Mouse (Mus musculus) embryonic facial prominence, embryonic 13.5 days (tissue): ENCODE data around the gene Gtf2h3. TPM values are rescaled to one million over a fixed set of nuclear protein-coding genes. Genes with fewer than 3 reads are reported as not detected.
"Not testable (repeated sequence)": the region's sequence is repeated elsewhere in the genome, so short reads cannot be mapped to it uniquely, and the experiment has no call there.

Source experiments
- ATAC-seq: fragments of 200-750 bp; cut with Nextera tagmentation; 2 replicates; pipeline ENCODE4 v1.8.0; 2017; ENCODE audit warnings: low read depth; ENCODE audit not compliant: insufficient number of reproducible peaks, insufficient read depth, low FRiP score, low TSS enrichment
- H3K27ac ChIP-seq: fragments of 300-500 bp; sonication (generic); 2 replicates; pipeline ENCODE4 v1.5.1; 2015; ENCODE audit warnings: moderate library complexity, mild to moderate bottlenecking, inconsistent platforms
- H3K27me3 ChIP-seq: fragments of 300-500 bp; sonication (generic); 2 replicates; pipeline ENCODE4 v1.6.1; 2015; ENCODE audit warnings: mild to moderate bottlenecking, inconsistent platforms
- H3K36me3 ChIP-seq: fragments of 300-500 bp; sonication (generic); 2 replicates; pipeline ENCODE4 v1.6.1; 2015; ENCODE audit warnings: mild to moderate bottlenecking, inconsistent platforms
- H3K4me1 ChIP-seq: fragments of 300-500 bp; sonication (generic); 2 replicates; pipeline ENCODE4 v1.6.1; 2015; ENCODE audit warnings: inconsistent platforms
- H3K4me2 ChIP-seq: fragments of 300-500 bp; sonication (generic); 2 replicates; pipeline ENCODE4 v1.6.1; 2015; ENCODE audit warnings: moderate library complexity, mild to moderate bottlenecking, inconsistent platforms
- H3K4me3 ChIP-seq: fragments of 300-500 bp; sonication (generic); 2 replicates; pipeline ENCODE4 v1.5.1; 2015; ENCODE audit warnings: mild to moderate bottlenecking, inconsistent platforms
- H3K9ac ChIP-seq: fragments of 300-500 bp; sonication (generic); 2 replicates; pipeline ENCODE4 v1.6.1; 2015; ENCODE audit warnings: mild to moderate bottlenecking, inconsistent platforms
- H3K9me3 ChIP-seq: fragments of 300-500 bp; sonication (generic); 2 replicates; pipeline ENCODE4 v1.6.1; 2016; ENCODE audit warnings: inconsistent platforms
- WGBS: fragments of 180-500 bp; shearing (Covaris S2); methylation state at CpG from one replicate; pipeline ENCODE4 v1.1.7; 2015; ENCODE audit warnings: mixed read lengths; 5-methylcytosine and 5-hydroxymethylcytosine counted together
- polyA plus RNA-seq: library from polyadenylated mRNA; unstranded; fragments of >200 nt; fragmentation: Nextera tagmentation; extraction: Ambion mirVana; gene quantifications from 2 replicates; pipeline ENCODE4 v1.2.1, GENCODE M21; 2015

The Gtf2h3 gene
- polyA plus RNA-seq, 1 experiment from 2014 or later: 72.3 TPM

DNA sequence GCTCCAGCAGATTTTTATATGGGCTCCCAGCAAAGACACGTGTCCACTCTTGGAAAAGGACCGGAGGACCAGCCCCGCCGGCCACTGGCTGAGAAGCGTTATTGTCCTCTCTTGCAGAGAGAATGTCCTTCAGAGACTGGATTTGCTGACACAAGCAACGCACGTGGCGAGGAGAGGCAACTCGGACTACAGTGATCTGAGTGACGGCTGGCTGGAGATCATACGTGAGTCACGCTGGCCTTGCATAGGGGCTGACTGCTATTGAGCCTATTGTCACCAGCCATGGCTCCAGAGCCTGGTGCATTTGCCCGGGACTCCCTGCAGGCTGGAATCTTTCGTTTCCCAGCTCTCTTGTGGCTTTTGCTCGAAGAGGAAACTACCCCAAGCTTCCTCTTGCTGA, 44.0 kb downstream of the Gtf2h3 start:
- WGBS: 87% methylated on average over 15 of the region's 15 CpGs
- Histone ChIP-seq H3K9ac (0 out of 2 replicates have a peak overlapping the region, but pooled peaks have one; percentile 11), H3K4me3 (no peak overlapping the region), H3K27me3 (no peaks in the 10 kb centered on the region), H3K4me1 (peaks cover 2% of the 10 kb centered on the region), H3K27ac (no peak overlapping the region), H3K36me3 (peaks cover 4% of the 10 kb centered on the region; the same call in 1 of the 2 replicates), H3K4me2 (no peak overlapping the region), H3K9me3 (no peaks in the 10 kb centered on the region)
- ATAC-seq: no peak

DNA sequence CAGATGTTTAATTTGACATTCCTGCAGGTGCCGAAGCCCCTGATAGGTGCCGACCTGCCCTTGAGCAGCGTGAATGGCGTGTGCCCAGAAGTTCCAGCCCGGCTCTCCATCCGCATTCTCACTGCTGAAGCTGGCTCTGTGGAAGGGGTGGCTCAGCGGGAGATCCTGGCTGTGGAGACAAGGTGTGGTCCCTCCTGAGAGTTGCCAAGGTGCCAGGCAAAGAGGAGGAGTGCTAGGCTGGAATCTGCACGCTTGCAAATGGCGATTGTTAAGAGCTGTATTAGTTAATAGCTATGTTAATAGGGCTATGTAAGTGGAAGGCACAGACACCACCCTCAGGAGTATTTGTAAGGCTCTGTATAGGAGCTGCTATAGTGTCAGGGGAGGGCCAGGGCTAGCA, 45.4 kb downstream of the Gtf2h3 start:
- Histone ChIP-seq H3K27ac (no peak overlapping the region), H3K9ac (no peak overlapping the region), H3K4me3 (no peak overlapping the region), H3K9me3 (no peaks in the 10 kb centered on the region), H3K4me1 (peaks cover 6% of the 10 kb centered on the region), H3K4me2 (no peak overlapping the region), H3K36me3 (peaks cover 4% of the 10 kb centered on the region; the same call in 1 of the 2 replicates), H3K27me3 (no peaks in the 10 kb centered on the region)
- WGBS: 90% methylated on average over 9 of the region's 9 CpGs
- no peak for ATAC-seq

DNA sequence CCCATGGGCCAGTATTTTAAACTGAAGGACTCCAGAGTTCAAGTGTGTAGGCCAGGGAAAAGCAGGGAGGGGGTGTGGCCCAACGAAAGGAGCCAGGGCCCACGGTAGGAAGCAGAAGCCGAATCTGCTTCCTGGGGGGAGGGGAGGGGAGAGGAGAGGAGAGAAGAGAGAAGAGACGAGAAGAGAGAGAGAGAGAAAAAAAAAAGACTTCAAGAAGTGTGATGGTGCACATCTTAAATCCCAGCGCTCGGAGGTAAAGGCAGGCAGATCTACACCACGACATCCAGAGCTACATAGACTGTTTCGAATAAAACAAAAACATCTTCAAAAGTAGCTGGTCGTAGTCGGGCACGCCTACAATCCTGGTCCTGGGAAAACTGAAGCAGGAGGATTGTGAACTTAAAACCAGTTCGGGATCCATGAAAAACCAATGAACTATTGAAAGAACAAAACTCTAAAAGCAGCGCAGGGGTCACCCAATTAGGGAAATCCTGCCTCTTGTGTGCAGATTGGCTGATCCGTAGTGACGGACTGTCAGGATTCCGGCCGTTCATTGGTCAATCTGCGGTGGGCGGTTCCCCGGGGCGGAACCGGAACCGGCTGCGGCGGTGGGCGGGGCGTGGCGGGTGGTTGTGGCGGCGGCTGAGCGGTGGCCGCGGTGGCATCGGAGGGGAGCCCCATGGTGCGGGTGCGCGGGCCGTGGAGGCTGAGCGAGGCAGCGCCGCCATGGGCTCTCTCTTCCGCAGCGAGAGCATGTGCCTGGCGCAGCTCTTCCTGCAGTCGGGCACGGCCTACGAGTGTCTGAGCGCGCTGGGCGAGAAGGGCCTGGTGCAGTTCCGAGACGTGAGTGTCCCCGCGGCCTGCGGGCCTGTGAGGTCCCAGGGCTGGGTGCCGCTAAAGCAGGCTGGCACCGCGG, 49.8 kb downstream of the Gtf2h3 start, which contains the start of gene Atp6v0a2:
Gene Atp6v0a2, plus strand, starts transcription at position 129 of the 916 bp plus-strand sequence.
- Histone ChIP-seq H3K9me3 (no peaks in the 10 kb centered on the region), H3K27ac (peak within 1 kb of the TSS; percentile 90), H3K4me2 (peak within 1 kb of the TSS; percentile 90), H3K27me3 (no peaks in the 10 kb centered on the region), H3K36me3 (peaks cover 11% of the 10 kb centered on the region), H3K4me1 (peaks cover 15% of the 10 kb centered on the region), H3K4me3 (peak within 1 kb of the TSS; percentile 99), H3K9ac (peak within 1 kb of the TSS; percentile 92)
- under 1% methylated on average over 58 of the region's 58 CpGs for WGBS
- peak; percentile 89 for ATAC-seq

DNA sequence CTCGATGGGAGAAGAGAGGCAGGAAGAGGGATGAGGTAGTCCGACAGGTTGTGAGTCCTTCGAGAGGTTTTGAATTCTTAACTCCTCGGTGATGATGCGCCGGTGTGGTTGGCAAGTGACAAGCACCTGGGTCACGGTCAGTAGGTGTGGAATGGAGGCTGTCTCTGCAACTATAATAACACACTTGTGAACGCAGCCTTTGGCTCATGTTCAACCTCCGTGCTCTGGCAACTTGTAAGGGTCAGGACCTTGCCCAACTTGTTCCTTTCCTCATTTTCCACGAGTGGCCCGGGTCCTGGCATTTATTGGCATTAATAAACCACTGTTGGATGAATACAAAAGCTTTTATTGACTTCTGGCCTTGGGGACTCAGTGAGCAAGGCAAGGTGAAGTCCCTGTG, 50.7 kb downstream of the Gtf2h3 start:
- no peak overlapping the region for H3K27ac ChIP-seq
- peak overlapping the region; percentile 90 for H3K4me2 ChIP-seq
- 19% methylated on average over 11 of the region's 11 CpGs for WGBS
- ATAC-seq: no peak
- H3K9ac ChIP-seq: peak overlapping the region; percentile 92
- no peaks in the 10 kb centered on the region for H3K9me3 ChIP-seq
- peaks cover 20% of the 10 kb centered on the region for H3K36me3 ChIP-seq
- H3K27me3 ChIP-seq: no peaks in the 10 kb centered on the region
- H3K4me1 ChIP-seq: peaks cover 15% of the 10 kb centered on the region
- H3K4me3 ChIP-seq: peak overlapping the region; percentile 99

DNA sequence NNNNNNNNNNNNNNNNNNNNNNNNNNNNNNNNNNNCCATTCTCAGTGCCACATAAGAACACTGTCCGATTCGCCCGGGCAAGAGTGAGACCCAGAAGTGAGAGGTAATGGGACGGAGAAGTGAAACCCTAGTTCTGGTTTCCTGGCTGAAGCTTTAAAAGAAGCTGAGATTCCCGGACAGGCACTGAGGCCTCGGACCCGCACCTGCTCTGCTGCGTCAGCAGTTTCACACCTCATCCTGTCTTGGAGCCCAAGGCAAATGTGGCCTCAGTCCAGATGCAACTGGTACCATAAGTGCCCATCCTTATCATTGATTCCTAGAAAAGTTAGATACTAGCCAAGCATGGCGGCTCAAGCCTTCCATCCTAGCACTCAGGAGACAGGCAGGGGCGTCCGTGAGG, 52.7 kb downstream of the Gtf2h3 start:
- H3K9ac ChIP-seq: no peak overlapping the region
- H3K4me3 ChIP-seq: no peak overlapping the region
- H3K4me2 ChIP-seq: no peak overlapping the region
- 92% methylated on average over 11 of the region's 11 CpGs for WGBS
- no peak for ATAC-seq
- no peak overlapping the region for H3K27ac ChIP-seq
- peaks cover 36% of the 10 kb centered on the region for H3K36me3 ChIP-seq
- peaks cover 15% of the 10 kb centered on the region for H3K4me1 ChIP-seq
- H3K27me3 ChIP-seq: no peaks in the 10 kb centered on the region
- H3K9me3 ChIP-seq: no peaks in the 10 kb centered on the region

DNA sequence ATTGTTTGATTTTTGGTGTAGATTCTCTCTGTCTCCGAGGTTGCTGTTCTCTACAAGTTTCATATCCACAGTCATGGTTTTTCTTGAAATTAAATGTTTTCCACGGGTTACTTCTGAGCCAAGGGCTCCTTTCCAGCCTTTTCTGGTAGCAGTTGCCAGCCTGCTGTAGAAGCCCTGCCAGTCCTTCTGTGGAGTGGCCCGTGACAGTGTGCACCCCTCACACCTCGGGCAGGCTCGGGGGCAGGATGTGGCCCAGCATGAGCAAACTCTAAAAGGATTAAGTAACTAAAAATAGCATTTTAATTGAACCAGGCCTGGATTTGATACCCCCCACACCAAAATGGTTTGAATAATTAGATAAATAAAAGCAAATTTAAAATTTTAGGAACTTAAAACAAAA, 53.5 kb downstream of the Gtf2h3 start:
- Histone ChIP-seq H3K36me3 (peaks cover 44% of the 10 kb centered on the region), H3K4me2 (no peak overlapping the region), H3K4me1 (peaks cover 15% of the 10 kb centered on the region), H3K9me3 (no peaks in the 10 kb centered on the region), H3K27ac (no peak overlapping the region), H3K9ac (no peak overlapping the region), H3K4me3 (no peak overlapping the region), H3K27me3 (no peaks in the 10 kb centered on the region)
- no peak for ATAC-seq
- WGBS: 80% methylated on average over 5 of the region's 5 CpGs

DNA sequence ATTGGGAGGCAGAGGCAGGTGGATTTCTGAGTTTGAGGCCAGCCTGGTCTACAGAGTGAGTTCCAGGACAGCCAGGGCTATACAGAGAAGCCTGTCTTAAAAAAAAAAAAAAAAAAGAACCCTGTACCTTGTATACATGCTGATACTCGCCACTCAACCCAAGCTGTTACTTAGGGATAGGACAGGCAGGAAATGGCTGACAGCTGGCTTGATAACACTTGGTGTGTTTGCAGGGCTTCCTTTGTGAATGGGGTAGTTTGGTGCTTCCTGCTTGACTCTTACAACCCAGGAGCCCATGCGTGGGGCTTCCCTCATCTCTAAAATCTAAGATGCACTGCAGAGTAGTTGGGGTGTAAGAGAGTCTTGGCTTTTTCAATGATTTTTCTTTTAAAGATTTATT, 54.5 kb downstream of the Gtf2h3 start:
- Histone ChIP-seq H3K4me1 (peaks cover 9% of the 10 kb centered on the region), H3K27ac (no peak overlapping the region), H3K9me3 (no peaks in the 10 kb centered on the region), H3K4me2 (no peak overlapping the region), H3K27me3 (no peaks in the 10 kb centered on the region), H3K4me3 (no peak overlapping the region), H3K9ac (no peak overlapping the region), H3K36me3 (peaks cover 54% of the 10 kb centered on the region)
- WGBS: 83% methylated on average over 2 of the region's 2 CpGs
- no peak for ATAC-seq

DNA sequence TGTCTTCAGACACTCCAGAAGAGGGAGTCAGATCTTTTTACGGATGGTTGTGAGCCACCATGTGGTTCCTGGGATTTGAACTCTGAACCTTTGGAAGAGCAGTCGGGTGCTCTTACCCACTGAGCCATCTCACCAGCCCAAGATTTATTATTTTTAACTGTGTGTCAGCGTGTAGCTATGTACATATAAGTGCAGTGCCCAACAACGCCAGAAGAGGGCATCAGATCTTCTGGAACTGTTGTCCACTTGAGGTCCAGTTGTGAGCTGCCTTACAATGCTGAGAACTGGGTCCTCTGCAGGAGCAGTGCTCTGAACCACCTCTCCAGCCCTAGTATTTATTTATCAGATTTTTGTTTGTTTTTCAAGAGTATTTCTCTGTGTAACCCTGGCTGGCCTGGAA, 56.1 kb downstream of the Gtf2h3 start:
- not testable (repeated sequence) for H3K4me2 ChIP-seq, ATAC-seq, H3K27ac ChIP-seq, H3K4me1 ChIP-seq, H3K27me3 ChIP-seq, H3K9ac ChIP-seq, H3K4me3 ChIP-seq, H3K9me3 ChIP-seq
- 87% methylated on average over 4 of the region's 4 CpGs for WGBS
- H3K36me3 ChIP-seq: peaks cover 70% of the 10 kb centered on the region

DNA sequence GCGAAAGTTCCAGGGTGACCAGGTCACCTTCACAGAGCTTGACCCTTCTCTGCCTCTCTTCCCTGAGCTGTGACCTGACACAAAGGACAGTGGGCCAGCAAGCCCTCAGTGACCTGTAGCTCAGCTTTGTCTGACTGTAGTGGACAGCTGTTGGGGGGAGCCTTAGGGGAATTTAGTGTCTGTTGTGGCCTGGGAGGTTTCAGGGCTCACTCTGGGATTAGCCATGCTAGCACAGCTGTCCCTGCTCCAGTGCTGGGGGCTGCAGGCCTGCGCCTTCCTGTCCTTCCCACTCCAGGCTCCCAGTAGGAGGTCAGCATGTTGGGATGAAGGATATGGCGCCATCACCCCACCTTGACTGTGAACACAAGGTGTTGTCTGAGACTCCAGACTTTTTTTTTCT, 57.2 kb downstream of the Gtf2h3 start:
- no peak for ATAC-seq
- Histone ChIP-seq H3K36me3 (peaks cover 81% of the 10 kb centered on the region), H3K9ac (no peak overlapping the region), H3K9me3 (no peaks in the 10 kb centered on the region), H3K27ac (no peak overlapping the region), H3K27me3 (no peaks in the 10 kb centered on the region), H3K4me2 (no peak overlapping the region), H3K4me1 (no peaks in the 10 kb centered on the region), H3K4me3 (no peak overlapping the region)
- WGBS: 97% methylated on average over 3 of the region's 3 CpGs

DNA sequence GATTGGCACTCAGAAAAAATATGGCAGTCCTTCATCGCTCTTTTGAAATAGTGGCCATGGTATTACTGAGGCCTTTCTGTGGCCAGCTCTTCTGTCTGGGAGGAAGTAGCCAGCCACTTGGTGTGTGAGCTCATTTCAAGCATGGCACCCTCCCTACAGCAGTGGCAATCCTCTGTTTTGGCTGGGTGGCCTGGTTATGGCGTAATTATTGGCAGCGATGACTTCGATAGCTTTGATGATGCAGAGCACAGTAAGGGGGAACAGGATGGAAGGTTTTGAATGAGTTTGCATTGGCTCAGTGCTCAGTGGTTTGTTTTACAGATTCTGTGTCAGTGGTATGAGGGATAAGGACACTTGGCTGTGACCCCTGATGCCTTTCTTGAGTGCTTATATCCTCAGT, 57.8 kb downstream of the Gtf2h3 start:
- 96% methylated on average over 4 of the region's 4 CpGs for WGBS
- Histone ChIP-seq H3K4me2 (no peak overlapping the region), H3K9me3 (no peaks in the 10 kb centered on the region), H3K36me3 (peaks cover 86% of the 10 kb centered on the region), H3K27ac (no peak overlapping the region), H3K9ac (no peak overlapping the region), H3K27me3 (no peaks in the 10 kb centered on the region), H3K4me1 (no peaks in the 10 kb centered on the region), H3K4me3 (no peak overlapping the region)
- no peak for ATAC-seq

DNA sequence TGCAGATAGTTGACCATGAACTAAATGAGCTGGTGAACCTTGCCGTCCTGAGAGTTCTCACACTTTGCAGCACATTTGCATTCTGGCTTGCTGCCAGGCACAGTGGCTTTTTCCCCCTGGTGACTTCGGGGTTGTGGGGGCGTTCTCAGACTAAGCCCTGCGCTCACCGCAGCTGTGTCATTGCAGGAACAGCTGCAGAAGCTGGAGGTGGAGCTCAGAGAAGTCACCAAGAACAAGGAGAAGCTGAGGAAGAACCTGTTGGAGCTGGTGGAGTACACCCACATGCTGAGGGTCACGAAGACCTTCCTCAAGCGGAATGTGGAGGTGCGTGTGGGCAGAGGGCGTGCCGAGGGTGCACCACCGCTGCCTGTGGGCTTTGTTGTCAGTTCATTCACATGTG, 58.4 kb downstream of the Gtf2h3 start:
- H3K4me2 ChIP-seq: no peak overlapping the region
- no peak for ATAC-seq
- peaks cover 92% of the 10 kb centered on the region for H3K36me3 ChIP-seq
- H3K9me3 ChIP-seq: no peaks in the 10 kb centered on the region
- 91% methylated on average over 11 of the region's 11 CpGs for WGBS
- no peaks in the 10 kb centered on the region for H3K4me1 ChIP-seq
- H3K9ac ChIP-seq: no peak overlapping the region
- H3K27ac ChIP-seq: no peak overlapping the region
- H3K4me3 ChIP-seq: no peak overlapping the region
- H3K27me3 ChIP-seq: no peaks in the 10 kb centered on the region

DNA sequence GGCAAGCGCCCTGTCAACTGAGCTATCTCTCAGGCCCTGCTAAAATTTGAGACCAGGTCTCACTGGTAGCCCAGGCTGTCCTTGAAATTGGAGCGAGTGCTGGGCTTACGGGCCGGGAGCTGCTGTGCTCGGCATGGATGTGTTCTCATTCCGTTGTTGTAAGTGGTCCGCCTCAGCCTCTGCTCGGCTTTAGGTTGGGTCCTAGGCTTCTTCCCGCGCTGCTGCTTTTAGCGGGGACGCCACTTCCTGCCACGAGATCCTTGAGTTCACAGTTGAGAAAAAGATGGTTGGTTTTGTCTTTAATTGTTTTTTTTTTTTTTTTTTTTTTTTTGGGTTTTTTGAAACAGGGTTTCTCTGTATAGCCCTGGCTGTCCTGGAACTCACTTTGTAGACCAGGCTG, 58.9 kb downstream of the Gtf2h3 start:
- peaks cover 98% of the 10 kb centered on the region for H3K36me3 ChIP-seq

More for the DNA sequence above, 58.9 kb downstream of the Gtf2h3 start:
- Histone ChIP-seq H3K9me3 (no peaks in the 10 kb centered on the region), H3K9ac (no peak overlapping the region), H3K4me2 (no peak overlapping the region), H3K27me3 (no peaks in the 10 kb centered on the region), H3K4me3 (no peak overlapping the region), H3K27ac (no peak overlapping the region), H3K4me1 (no peaks in the 10 kb centered on the region)
- 97% methylated on average over 13 of the region's 13 CpGs for WGBS
- ATAC-seq: no peak
